Mouse (Mus musculus) layer of hippocampus, adult 2 months (tissue): ENCODE measurements at regions not wholly inside any gene's neighbourhood (a gene's known extent, or its start where the extent isn't known, plus 50 kb on each side); places are given as distances from the start of the nearest gene placed in this dataset.

Experiments used
- DNase-seq, 2 experiments: peaks; one replicate each; pipeline ENCODE4 v3.0.0; 2022; ENCODE audit warnings: low spot score in 2 of 2
- H3K27ac ChIP-seq: fragments of 200-600 bp; 2 replicates; pipeline ENCODE4 v1.8.1; 2022
- H3K4me3 ChIP-seq: fragments of 200-600 bp; 2 replicates; pipeline ENCODE4 v1.8.1; 2022; ENCODE audit warnings: mild to moderate bottlenecking
- CTCF ChIP-seq: fragments of 200-600 bp; conservative IDR thresholded peaks from 2 replicates; pipeline ENCODE4 v1.8.1; 2022; ENCODE audit warnings: antibody characterized with exemption, mild to moderate bottlenecking, moderate library complexity

- DNase-seq: peak; percentile 16 to 33
- Histone ChIP-seq H3K4me3 (no peak overlapping the region), H3K27ac (peak overlapping the region; percentile 18; the same call in 1 of the 2 replicates)
- TF ChIP-seq CTCF: no peak
Observed at GRCm38 (mm10) chr7:95725716-95726487, 445.1 kb upstream of the Tenm4 start.

GRCm38 (mm10) chr7:95733807-95734206 lies 437.2 kb upstream of the Tenm4 start:
- TF ChIP-seq CTCF: no peak
- H3K27ac ChIP-seq: no peak overlapping the region
- DNase-seq: no peak
- H3K4me3 ChIP-seq: no peak overlapping the region

- no peak for TF ChIP-seq CTCF
Observed at GRCm38 (mm10) chr7:95734587-95734986, 436.5 kb upstream of the Tenm4 start.

GRCm38 (mm10) chr7:95736716-95737115 lies 434.3 kb upstream of the Tenm4 start:
- H3K4me3 ChIP-seq: no peak overlapping the region
- DNase-seq: no peak
- TF ChIP-seq CTCF: no peak
- no peak overlapping the region for H3K27ac ChIP-seq

More at GRCm38 (mm10) chr7:95734587-95734986, 436.5 kb upstream of the Tenm4 start:
- DNase-seq: no peak
- H3K27ac ChIP-seq: no peak overlapping the region
- H3K4me3 ChIP-seq: no peak overlapping the region

GRCm38 (mm10) chr7:95738725-95739245 lies 432.3 kb upstream of the Tenm4 start:
- no peak for TF ChIP-seq CTCF
- no peak for DNase-seq
- H3K27ac ChIP-seq: no peak overlapping the region
- H3K4me3 ChIP-seq: no peak overlapping the region

- H3K27ac ChIP-seq: no peak overlapping the region
- TF ChIP-seq CTCF: no peak
- H3K4me3 ChIP-seq: no peak overlapping the region
- DNase-seq: no peak
Observed at GRCm38 (mm10) chr7:95739779-95740178, 431.3 kb upstream of the Tenm4 start.

GRCm38 (mm10) chr7:95758375-95758774 lies 412.7 kb upstream of the Tenm4 start:
- TF ChIP-seq CTCF: no peak

GRCm38 (mm10) chr7:95760945-95761661 lies 409.9 kb upstream of the Tenm4 start:
- Histone ChIP-seq H3K4me3 (no peak overlapping the region), H3K27ac (no peak overlapping the region)
- peak in 1 of 2 experiments; percentile 15 for DNase-seq
- TF ChIP-seq CTCF: no peak

More at GRCm38 (mm10) chr7:95758375-95758774, 412.7 kb upstream of the Tenm4 start:
- no peak for DNase-seq
- no peak overlapping the region for H3K4me3 ChIP-seq
- H3K27ac ChIP-seq: no peak overlapping the region

GRCm38 (mm10) chr7:95766356-95767150 lies 404.5 kb upstream of the Tenm4 start:
- no peak overlapping the region for H3K4me3 ChIP-seq
- no peak overlapping the region for H3K27ac ChIP-seq
- no peak for TF ChIP-seq CTCF
- DNase-seq: peak; percentile 27 to 52

GRCm38 (mm10) chr7:95784523-95784922 lies 386.5 kb upstream of the Tenm4 start:
- no peak for DNase-seq
- H3K27ac ChIP-seq: no peak overlapping the region
- TF ChIP-seq CTCF: no peak
- H3K4me3 ChIP-seq: no peak overlapping the region

- H3K4me3 ChIP-seq: no peak overlapping the region
- no peak for TF ChIP-seq CTCF
- DNase-seq: no peak
- H3K27ac ChIP-seq: no peak overlapping the region
Observed at GRCm38 (mm10) chr7:95787543-95787942, 383.5 kb upstream of the Tenm4 start.

- DNase-seq: no peak
- no peak overlapping the region for H3K27ac ChIP-seq
- no peak overlapping the region for H3K4me3 ChIP-seq
- no peak for TF ChIP-seq CTCF
Observed at GRCm38 (mm10) chr7:95787951-95788350, 383.1 kb upstream of the Tenm4 start.

- H3K4me3 ChIP-seq: no peak overlapping the region
- no peak for DNase-seq
- TF ChIP-seq CTCF: no peak
- no peak overlapping the region for H3K27ac ChIP-seq
Observed at GRCm38 (mm10) chr7:95789424-95789823, 381.6 kb upstream of the Tenm4 start.
